Mouse (Mus musculus) v-Abl transformed pro-B cells (cell line): ENCODE measurements around the gene Stxbp4.

Experiments
- in situ Hi-C, 2 experiments: fragments of 400-800 bp; cut with MboI; formaldehyde crosslinking; loops; one replicate each; pipeline ENCODE4 v1.15.1; 2025; ENCODE audit not compliant: unreplicated experiment in 2 of 2

Stxbp4 gene

DNA sequence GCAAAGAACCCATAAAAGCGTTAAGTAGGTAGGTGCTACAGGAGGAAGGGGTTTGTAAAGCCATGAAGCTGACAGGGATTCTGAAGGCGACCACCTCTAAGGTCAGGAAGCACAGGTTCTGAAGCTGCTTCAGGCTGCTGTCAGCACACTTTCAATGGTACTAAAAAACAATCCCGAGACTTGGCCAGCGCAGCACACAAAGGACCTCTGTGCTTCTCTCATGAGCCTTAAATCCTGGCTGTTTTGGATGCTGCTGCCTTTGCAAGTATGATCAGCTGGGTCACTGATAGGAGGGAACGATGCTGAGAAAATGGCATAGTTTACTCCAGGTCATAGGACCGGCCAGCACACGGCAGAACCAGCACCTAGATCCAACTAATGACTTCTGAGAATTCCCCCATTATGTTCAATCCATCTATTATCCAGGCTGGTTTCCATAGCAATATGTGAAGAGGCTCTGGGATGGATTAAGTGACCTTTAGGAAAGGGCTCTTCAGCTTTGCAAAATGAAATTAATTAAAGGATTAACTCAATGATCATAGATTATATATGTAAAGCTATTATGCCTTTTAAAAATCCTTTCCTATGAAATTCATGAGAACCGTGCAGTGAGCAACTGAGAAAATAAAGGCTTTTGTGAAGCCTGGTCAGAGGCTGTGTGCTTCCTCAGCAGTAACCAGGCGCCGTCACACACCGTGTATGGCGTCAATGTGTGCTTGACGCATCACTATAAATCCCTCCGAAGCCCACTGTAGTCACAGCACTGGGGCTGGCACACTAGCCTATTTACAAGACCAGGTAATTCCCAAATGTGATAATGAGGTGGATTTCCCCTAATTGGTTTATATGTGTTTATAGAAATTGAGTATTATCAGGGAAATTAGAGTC is 152.9 kb downstream of the Stxbp4 start:
- in situ Hi-C loops = no loop called here

DNA sequence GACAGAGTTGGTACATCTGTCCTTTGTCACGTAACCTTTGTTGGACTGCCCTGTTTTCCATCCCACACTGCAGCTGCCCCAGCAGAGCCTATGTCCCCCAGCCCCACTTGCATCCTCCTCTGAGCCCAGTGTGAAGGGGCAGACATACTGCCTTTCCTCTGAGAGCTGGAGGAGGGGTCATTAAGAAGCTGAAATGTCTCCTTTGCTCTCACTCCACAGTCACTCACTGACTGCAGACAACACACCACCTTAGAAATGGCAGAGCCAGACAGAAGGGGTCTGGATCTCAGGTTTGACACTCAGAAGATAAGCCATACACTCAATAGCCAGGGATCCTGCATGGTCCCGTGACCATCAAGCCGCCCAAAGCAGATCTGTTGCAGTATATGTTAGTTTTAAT is 154.1 kb downstream of the Stxbp4 start:
- in situ Hi-C loops = no loop called here

DNA sequence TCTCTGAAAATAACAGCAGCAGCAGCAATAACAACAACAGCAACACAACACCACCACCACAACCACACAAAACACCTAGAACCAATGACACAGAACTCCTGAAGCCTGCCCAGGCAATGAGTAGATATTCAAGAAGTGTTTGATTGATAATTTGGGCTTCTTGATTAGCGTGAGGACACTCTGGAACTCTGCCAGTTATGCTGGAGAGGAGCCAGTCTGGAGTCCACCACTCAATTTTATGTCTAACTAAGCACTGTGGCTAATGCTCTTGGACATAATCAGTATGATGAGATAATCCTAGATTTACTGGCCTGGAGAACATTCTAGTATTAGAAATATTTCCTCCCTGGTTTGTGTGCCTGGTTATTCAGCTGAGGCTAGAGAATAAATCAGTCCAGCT is 156.1 kb downstream of the Stxbp4 start:
- in situ Hi-C loops = no loop called here

DNA sequence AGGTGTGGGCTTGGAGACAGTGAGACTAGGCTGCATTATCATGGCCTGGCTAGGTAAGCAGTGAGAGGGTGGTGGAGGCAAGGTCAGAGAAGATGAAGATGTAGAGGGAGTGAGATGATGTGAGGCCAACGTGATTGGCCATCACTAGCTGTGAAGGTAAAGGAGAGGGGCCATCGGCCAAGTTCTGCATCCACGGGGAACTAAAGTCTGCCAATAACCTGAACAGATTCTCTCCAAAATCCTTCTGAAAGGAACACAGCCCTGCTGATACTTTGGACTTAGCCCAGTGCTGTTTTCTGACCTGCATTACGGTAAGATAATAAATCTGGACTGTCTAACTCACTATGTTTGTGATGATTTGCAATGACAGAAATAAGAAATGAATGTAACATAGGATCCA is 167.6 kb downstream of the Stxbp4 start:
- in situ Hi-C loops = no loop called here

DNA sequence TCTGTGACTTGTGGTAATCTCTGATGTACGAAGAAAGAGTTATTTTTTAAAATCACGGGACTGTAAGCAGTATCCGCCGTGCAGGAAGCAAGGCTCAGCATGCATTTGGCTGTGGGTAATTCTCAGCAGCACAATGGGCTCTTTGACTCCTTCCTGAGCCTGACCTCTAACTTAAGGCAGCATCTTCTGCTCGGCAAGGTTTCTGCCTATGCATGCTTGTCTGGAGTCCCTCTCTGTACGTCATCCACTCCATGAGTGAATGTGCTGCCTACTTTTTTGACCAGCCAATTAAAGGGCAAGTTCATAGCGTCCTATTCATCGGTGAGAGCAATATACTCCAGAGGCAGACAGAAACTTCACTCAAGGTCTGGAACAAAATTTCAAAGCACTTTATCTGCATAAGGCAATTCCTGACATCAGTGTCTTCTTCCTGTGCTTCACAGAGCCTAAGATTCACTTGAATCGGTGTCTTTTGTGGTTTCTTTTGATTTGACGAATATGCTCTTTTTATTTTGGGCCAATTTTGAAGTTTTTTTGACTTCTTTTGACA is 173.8 kb downstream of the Stxbp4 start:
- in situ Hi-C loops = no loop called here

DNA sequence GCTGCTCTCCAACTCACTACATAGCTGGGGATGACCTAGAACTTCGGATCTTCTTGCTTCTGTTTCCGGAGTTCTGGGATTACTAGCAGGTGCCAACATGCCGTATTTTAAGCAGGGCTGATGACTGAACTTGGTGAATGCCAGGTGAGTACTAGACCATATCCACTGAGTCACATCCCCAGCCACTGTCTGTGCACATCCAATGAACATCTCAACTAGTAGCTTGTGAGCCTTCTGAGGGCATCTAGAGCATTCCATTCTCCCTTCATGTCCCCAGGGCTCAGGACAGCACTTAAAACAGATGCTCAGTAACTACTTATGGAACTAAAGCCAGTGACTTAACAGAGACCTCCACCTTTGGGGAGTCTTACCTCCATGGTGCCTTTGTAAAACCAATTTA is 177.4 kb downstream of the Stxbp4 start:
- in situ Hi-C loops = no loop called here

DNA sequence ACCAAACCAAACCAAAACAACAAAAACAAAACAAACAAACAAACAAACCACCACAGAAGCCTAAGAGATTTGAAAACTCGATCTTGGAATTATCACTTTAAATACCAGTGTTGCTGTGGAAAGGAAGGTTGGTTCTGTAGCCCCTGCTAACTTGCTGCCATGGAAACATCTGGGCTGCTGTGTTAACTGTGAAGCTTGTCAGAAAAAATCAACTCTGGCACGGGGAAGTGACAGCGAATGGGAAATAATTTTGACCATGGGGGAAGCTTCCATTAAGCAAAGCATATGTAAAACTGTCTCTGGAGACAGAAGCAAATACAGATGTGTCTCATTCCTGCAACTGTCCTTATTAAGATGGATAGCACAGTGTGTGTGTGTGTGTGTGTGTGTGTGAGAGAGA is 185.8 kb downstream of the Stxbp4 start:
- in situ Hi-C loops = no loop called here

DNA sequence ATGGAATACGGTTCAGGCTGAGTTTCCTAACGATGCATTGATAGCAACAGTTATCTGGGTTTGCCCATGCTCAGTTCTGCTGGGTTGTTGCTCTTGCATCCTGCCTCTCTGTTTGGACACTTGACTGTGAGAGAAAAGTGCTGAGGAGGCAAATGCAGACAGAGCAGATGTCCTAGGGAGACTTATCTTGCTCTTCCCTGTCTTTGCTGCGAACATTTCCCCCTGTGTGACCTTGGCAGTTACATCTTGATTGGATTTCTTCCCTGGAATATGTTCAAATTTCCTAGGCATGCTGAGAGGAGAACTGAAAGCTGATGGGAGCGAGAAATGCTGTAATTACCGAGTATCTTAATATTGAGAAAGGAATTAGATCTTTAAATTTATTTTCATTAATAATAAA is 186.4 kb downstream of the Stxbp4 start:
- in situ Hi-C loops = no loop called here

DNA sequence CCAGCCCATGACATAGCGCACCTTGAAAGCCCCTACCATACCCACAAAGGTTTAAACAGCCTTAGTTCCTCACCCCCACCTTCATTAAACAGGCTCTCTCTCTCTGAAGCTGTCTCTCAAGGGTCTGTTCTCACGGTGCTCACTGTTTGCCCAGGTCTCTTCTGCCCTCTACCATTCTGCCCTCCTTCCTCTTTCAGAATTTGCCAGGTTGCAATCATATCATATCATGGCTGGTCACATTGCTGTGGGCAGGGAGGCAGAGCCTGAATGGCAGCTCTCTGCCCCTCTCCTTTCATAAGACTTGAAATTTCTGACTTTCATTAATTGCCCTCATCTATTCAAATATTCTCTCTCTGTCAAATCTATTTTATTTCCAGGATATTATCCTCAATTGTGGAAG is 195.4 kb downstream of the Stxbp4 start:
- in situ Hi-C loops = no loop called here

DNA sequence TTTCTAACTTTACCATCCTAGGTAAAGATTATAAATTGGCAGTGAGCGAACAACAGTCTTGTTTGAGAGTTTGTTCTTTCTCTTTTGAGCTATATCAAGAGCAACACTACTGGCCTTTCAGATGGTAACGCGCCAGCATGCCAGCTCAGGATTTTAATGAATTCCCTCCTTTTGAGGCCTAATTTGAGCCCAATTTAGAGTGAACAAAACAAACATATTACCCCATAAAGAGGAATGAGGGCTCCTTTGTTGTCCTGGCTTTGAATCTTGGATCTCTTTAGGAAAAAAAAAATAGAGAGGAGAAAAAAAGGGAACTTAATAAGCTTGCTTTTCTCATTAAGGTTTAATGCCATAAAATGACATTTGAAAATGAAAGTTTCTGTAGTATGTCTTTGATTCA is 197.0 kb downstream of the Stxbp4 start:
- in situ Hi-C loops = no loop called here

DNA sequence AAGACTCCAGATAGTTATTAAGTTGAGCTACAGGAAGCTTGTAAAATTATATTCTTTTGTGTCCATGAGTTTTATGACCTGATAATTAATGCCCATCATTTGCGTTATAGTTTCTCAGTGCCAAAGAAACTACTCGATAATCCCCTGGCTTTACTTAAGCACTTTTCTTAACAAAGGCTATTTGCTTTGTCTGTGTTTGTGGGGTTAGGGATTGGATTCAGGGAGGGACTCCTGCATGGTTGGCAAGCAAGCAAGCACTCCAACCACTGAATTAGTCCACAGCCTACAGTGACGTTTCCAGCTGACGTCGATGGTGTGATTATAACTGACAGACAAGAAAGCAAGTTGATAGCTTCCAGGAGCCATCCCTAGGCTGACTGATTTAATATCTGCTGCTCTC is 199.1 kb downstream of the Stxbp4 start:
- in situ Hi-C loops = no loop called here
